In the genomic region with DNA sequence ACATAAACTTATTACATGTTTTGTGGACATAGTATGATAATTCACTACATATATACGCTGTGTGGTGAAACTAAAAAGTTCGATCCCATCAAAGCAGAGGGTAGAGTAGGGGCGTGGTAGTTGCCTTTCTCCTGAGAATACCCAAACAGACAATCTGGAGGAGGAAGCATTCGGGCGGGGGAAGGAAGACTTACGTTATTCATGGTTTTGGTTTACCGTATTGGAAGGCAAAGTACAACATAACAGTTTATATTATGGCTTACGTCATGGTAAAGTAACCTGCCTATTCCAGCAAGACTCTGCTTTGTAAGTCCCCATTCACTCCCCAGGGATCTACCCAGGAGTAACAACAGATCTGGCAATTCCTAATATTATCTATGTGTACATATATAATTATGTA, we compare ENCODE assay signal across 25 mouse cellular contexts.
A peak's percentile ranks its signal among the peaks of the same experiment; 100 is the strongest.
DNase-seq lines count a peak whose midpoint lies in the region; TF ChIP-seq lines count a peak whose summit lies in the region.
"Had no signal": no experiment of that assay in that cellular context is flagged by ENCODE, and none has a peak within 500 bp of the region (broad histone marks: within the 10 kb centered on the region; RNA-seq: fewer than 3 reads in every experiment).

No protein-coding gene starts in this region.

- H3K4me1 ChIP-seq in lung, adult 2 months (ENCODE audit: control insufficient read depth, insufficient read depth, low read length), result peaks cover 4% of the 10 kb centered on the region; the same call in 1 of the 2 replicates
- H3K4me1 ChIP-seq: forebrain, embryonic 15.5 days had no signal

- TF ChIP-seq POLR2A in lung, adult 2 months (IDR thresholded peaks at IDR 0.05; ENCODE audit: borderline replicate concordance, extremely low read depth, low read depth, low read length), result no peak

- no peak overlapping the region for H3K4me3 ChIP-seq in gastrocnemius, adult 2 months
- no peak overlapping the region for H3K4me3 ChIP-seq in lung, adult 2 months (replicated peaks; ENCODE audit: extremely low read depth, low read depth, low read length)
- H3K4me3 ChIP-seq in macrophage (ENCODE audit: inconsistent target), result no peak overlapping the region
- H3K4me3 ChIP-seq: embryonic facial prominence, embryonic 10.5 days; embryonic facial prominence, embryonic 13.5 days; erythroblast, embryonic 14.5 days; forebrain, embryonic 12.5 days; forebrain, embryonic 15.5 days; heart, embryonic 12.5 days; heart, embryonic 15.5 days; hindbrain, embryonic 10.5 days; hindbrain, embryonic 13.5 days had no signal

- no peak for TF ChIP-seq CTCF in gastrocnemius, adult 2 months (IDR thresholded peaks at IDR 0.05)
- no peak for TF ChIP-seq CTCF in lung, adult 2 months (IDR thresholded peaks at IDR 0.05; ENCODE audit: insufficient read depth, low read length)

- WGBS in lung, adult 2 months, result 57% methylated on average over 8 of the region's 8 CpGs
- WGBS in macrophage (ENCODE audit: missing documents), result 26% methylated on average over 7 of the region's 8 CpGs

- H3K36me3 ChIP-seq in macrophage (ENCODE audit: inconsistent target), result no peaks in the 10 kb centered on the region
- H3K36me3 ChIP-seq: embryonic facial prominence, embryonic 10.5 days; embryonic facial prominence, embryonic 13.5 days; forebrain, embryonic 12.5 days; forebrain, embryonic 15.5 days; heart, embryonic 12.5 days; heart, embryonic 15.5 days; hindbrain, embryonic 10.5 days; hindbrain, embryonic 13.5 days had no signal

- intact Hi-C loops in gastrocnemius, adult 2 months (cut with DNase I), result loop anchor here (5.0 kb wide), 2 partner anchors 37 to 108 kb away; no protein-coding TSS in a partner anchor

- DNase-seq in gastrocnemius, adult 2 months, result no peak
- no peak for DNase-seq in gastrocnemius, postnatal 25 days
- DNase-seq in lung, postnatal 25 days (ENCODE audit: low spot score), result peak; percentile 23
- DNase-seq in lung, adult 2 months, result no peak
- no peak for DNase-seq in right cerebral cortex, postnatal 25 days
- DNase-seq: adrenal gland, adult 2 months; adrenal gland, postnatal 14 days; cerebellum, adult 11 months; cerebellum, postnatal 10 days; cerebellum, postnatal 36 days; embryo, embryonic 11 days; gastrocnemius, postnatal 10 days; heart, adult 18-20 months; heart, postnatal 10 days; heart, postnatal 36 days had no signal

- no peaks in the 10 kb centered on the region; the same call in 1 of the 2 replicates for H3K79me2 ChIP-seq in macrophage (ENCODE audit: inconsistent target)

- H3K27ac ChIP-seq in gastrocnemius, adult 2 months, result peak overlapping the region; percentile 92
- peak overlapping the region; percentile 91 for H3K27ac ChIP-seq in macrophage
- H3K27ac ChIP-seq: embryonic facial prominence, embryonic 10.5 days; embryonic facial prominence, embryonic 13.5 days; forebrain, embryonic 12.5 days; forebrain, embryonic 15.5 days; hindbrain, embryonic 10.5 days; hindbrain, embryonic 13.5 days had no signal
